Mouse (Mus musculus): ENCODE results near the gene Patj. TPM values are rescaled to one million over a fixed set of nuclear protein-coding genes. Genes with fewer than 3 reads are reported as not detected.

Patj gene
- polyA plus RNA-seq, 1 experiment: 22.3 TPM

- Histone ChIP-seq H3K79me2 (ENCODE audit: control insufficient read depth, insufficient read depth) (no peaks in the 10 kb centered on the region), H3K4me2 (ENCODE audit: low read depth) (no peak overlapping the region), H3ac (ENCODE audit: control insufficient read depth, insufficient read length) (no peak overlapping the region), H3K36me3 (ENCODE audit: control insufficient read depth, insufficient read depth) (no peaks in the 10 kb centered on the region), H3K4me3 (no peak overlapping the region), H3K27me3 (ENCODE audit: control insufficient read depth, insufficient read depth, insufficient read length) (no peaks in the 10 kb centered on the region)
- TF ChIP-seq MYOG (IDR thresholded peaks at IDR 0.05; ENCODE audit: control insufficient read depth in 1 of 3, insufficient read depth in 1 of 3, insufficient read length in 2 of 3, low read depth in 2 of 3) (peak in 2 of 3 experiments; percentile 74 to 90), TCF12 (IDR thresholded peaks at IDR 0.05; ENCODE audit: insufficient read depth, poor library complexity, severe bottlenecking) (no peak), MYOD1 (IDR thresholded peaks at IDR 0.05; ENCODE audit: control insufficient read depth in 1 of 3, insufficient read length in 2 of 3, low read depth in 2 of 3) (peak in 2 of 3 experiments; percentile 57 to 66), POLR2AphosphoS2 (IDR thresholded peaks at IDR 0.05; ENCODE audit: insufficient read length, low read depth) (no peak), CEBPB (IDR thresholded peaks at IDR 0.05; ENCODE audit: insufficient read depth, poor library complexity, severe bottlenecking) (no peak), USF1 (IDR thresholded peaks at IDR 0.05; ENCODE audit: low read depth) (no peak), POLR2A (IDR thresholded peaks at IDR 0.05; ENCODE audit: insufficient read length, low read depth) (no peak), TCF3 (IDR thresholded peaks at IDR 0.05; ENCODE audit: insufficient read length, low read depth) (peak; percentile 58), SRF (IDR thresholded peaks at IDR 0.05; ENCODE audit: control insufficient read depth, insufficient read length, low read depth) (no peak), REST (IDR thresholded peaks at IDR 0.05; ENCODE audit: insufficient read depth, insufficient read length) (no peak), MAX (IDR thresholded peaks at IDR 0.05; ENCODE audit: low read depth) (no peak)
These were observed 66.3 kb downstream of the Patj start for GRCm38 (mm10) chr4:98461804-98462341.

- Histone ChIP-seq H3K27me3 (ENCODE audit: control insufficient read depth, insufficient read depth, insufficient read length) (no peaks in the 10 kb centered on the region), H3K79me2 (ENCODE audit: control insufficient read depth, insufficient read depth) (no peaks in the 10 kb centered on the region), H3K36me3 (ENCODE audit: control insufficient read depth, insufficient read depth) (no peaks in the 10 kb centered on the region), H3ac (ENCODE audit: control insufficient read depth, insufficient read length) (no peak overlapping the region), H3K4me3 (no peak overlapping the region), H3K4me2 (ENCODE audit: low read depth) (no peak overlapping the region)
- TF ChIP-seq POLR2AphosphoS2 (IDR thresholded peaks at IDR 0.05; ENCODE audit: insufficient read length, low read depth) (no peak), MYOD1 (IDR thresholded peaks at IDR 0.05; ENCODE audit: control insufficient read depth in 1 of 3, insufficient read length in 2 of 3, low read depth in 2 of 3) (no peak), REST (IDR thresholded peaks at IDR 0.05; ENCODE audit: insufficient read depth, insufficient read length) (no peak), TCF3 (IDR thresholded peaks at IDR 0.05; ENCODE audit: insufficient read length, low read depth) (no peak), E2F4 (IDR thresholded peaks at IDR 0.05; ENCODE audit: insufficient read depth) (no peak), MYOG (IDR thresholded peaks at IDR 0.05; ENCODE audit: control insufficient read depth in 1 of 3, insufficient read depth in 1 of 3, insufficient read length in 2 of 3, low read depth in 2 of 3) (no peak), CEBPB (IDR thresholded peaks at IDR 0.05; ENCODE audit: insufficient read depth, poor library complexity, severe bottlenecking) (no peak), TCF12 (IDR thresholded peaks at IDR 0.05; ENCODE audit: insufficient read depth, poor library complexity, severe bottlenecking) (no peak), POLR2A (IDR thresholded peaks at IDR 0.05; ENCODE audit: insufficient read length, low read depth) (no peak), SRF (IDR thresholded peaks at IDR 0.05; ENCODE audit: control insufficient read depth, insufficient read length, low read depth) (no peak), USF1 (IDR thresholded peaks at IDR 0.05; ENCODE audit: low read depth) (no peak), MAX (IDR thresholded peaks at IDR 0.05; ENCODE audit: low read depth) (no peak)
These were observed 69.9 kb downstream of the Patj start for GRCm38 (mm10) chr4:98465476-98465875.

GRCm38 (mm10) chr4:98465886-98466285 lies 70.3 kb downstream of the Patj start:
- H3K36me3 ChIP-seq (ENCODE audit: control insufficient read depth, insufficient read depth): no peaks in the 10 kb centered on the region
- no peak for TF ChIP-seq POLR2A (IDR thresholded peaks at IDR 0.05; ENCODE audit: insufficient read length, low read depth)
- TF ChIP-seq SRF (IDR thresholded peaks at IDR 0.05; ENCODE audit: control insufficient read depth, insufficient read length, low read depth): no peak
- no peak for TF ChIP-seq REST (IDR thresholded peaks at IDR 0.05; ENCODE audit: insufficient read depth, insufficient read length)
- TF ChIP-seq MYOG (IDR thresholded peaks at IDR 0.05; ENCODE audit: control insufficient read depth in 1 of 3, insufficient read depth in 1 of 3, insufficient read length in 2 of 3, low read depth in 2 of 3): no peak
- TF ChIP-seq TCF3 (IDR thresholded peaks at IDR 0.05; ENCODE audit: insufficient read length, low read depth): no peak
- TF ChIP-seq MAX (IDR thresholded peaks at IDR 0.05; ENCODE audit: low read depth): no peak
- no peak for TF ChIP-seq E2F4 (IDR thresholded peaks at IDR 0.05; ENCODE audit: insufficient read depth)
- TF ChIP-seq CEBPB (IDR thresholded peaks at IDR 0.05; ENCODE audit: insufficient read depth, poor library complexity, severe bottlenecking): no peak
- no peak for TF ChIP-seq TCF12 (IDR thresholded peaks at IDR 0.05; ENCODE audit: insufficient read depth, poor library complexity, severe bottlenecking)
- no peak for TF ChIP-seq POLR2AphosphoS2 (IDR thresholded peaks at IDR 0.05; ENCODE audit: insufficient read length, low read depth)
- no peak for TF ChIP-seq USF1 (IDR thresholded peaks at IDR 0.05; ENCODE audit: low read depth)
- TF ChIP-seq MYOD1 (IDR thresholded peaks at IDR 0.05; ENCODE audit: control insufficient read depth in 1 of 3, insufficient read length in 2 of 3, low read depth in 2 of 3): no peak
- no peak overlapping the region for H3K4me3 ChIP-seq
- no peaks in the 10 kb centered on the region for H3K27me3 ChIP-seq (ENCODE audit: control insufficient read depth, insufficient read depth, insufficient read length)
- no peaks in the 10 kb centered on the region for H3K79me2 ChIP-seq (ENCODE audit: control insufficient read depth, insufficient read depth)
- no peak overlapping the region for H3ac ChIP-seq (ENCODE audit: control insufficient read depth, insufficient read length)
- H3K4me2 ChIP-seq (ENCODE audit: low read depth): no peak overlapping the region

GRCm38 (mm10) chr4:98471376-98471775 lies 75.8 kb downstream of the Patj start:
- no peaks in the 10 kb centered on the region for H3K27me3 ChIP-seq (ENCODE audit: control insufficient read depth, insufficient read depth, insufficient read length)
- H3ac ChIP-seq (ENCODE audit: control insufficient read depth, insufficient read length): no peak overlapping the region
- TF ChIP-seq POLR2AphosphoS2 (IDR thresholded peaks at IDR 0.05; ENCODE audit: insufficient read length, low read depth) (no peak), REST (IDR thresholded peaks at IDR 0.05; ENCODE audit: insufficient read depth, insufficient read length) (no peak)
- no peaks in the 10 kb centered on the region for H3K36me3 ChIP-seq (ENCODE audit: control insufficient read depth, insufficient read depth)
- H3K4me2 ChIP-seq (ENCODE audit: low read depth): no peak overlapping the region
- H3K4me3 ChIP-seq: no peak overlapping the region
- no peaks in the 10 kb centered on the region for H3K79me2 ChIP-seq (ENCODE audit: control insufficient read depth, insufficient read depth)

- Histone ChIP-seq H3K36me3 (ENCODE audit: control insufficient read depth, insufficient read depth) (no peaks in the 10 kb centered on the region), H3K4me3 (no peak overlapping the region), H3K79me2 (ENCODE audit: control insufficient read depth, insufficient read depth) (no peaks in the 10 kb centered on the region), H3K4me2 (ENCODE audit: low read depth) (no peak overlapping the region), H3K27me3 (ENCODE audit: control insufficient read depth, insufficient read depth, insufficient read length) (no peaks in the 10 kb centered on the region), H3ac (ENCODE audit: control insufficient read depth, insufficient read length) (no peak overlapping the region)
- TF ChIP-seq TCF3 (IDR thresholded peaks at IDR 0.05; ENCODE audit: insufficient read length, low read depth) (no peak), MAX (IDR thresholded peaks at IDR 0.05; ENCODE audit: low read depth) (no peak), POLR2AphosphoS2 (IDR thresholded peaks at IDR 0.05; ENCODE audit: insufficient read length, low read depth) (no peak), MYOD1 (IDR thresholded peaks at IDR 0.05; ENCODE audit: control insufficient read depth in 1 of 3, insufficient read length in 2 of 3, low read depth in 2 of 3) (no peak), E2F4 (IDR thresholded peaks at IDR 0.05; ENCODE audit: insufficient read depth) (no peak), USF1 (IDR thresholded peaks at IDR 0.05; ENCODE audit: low read depth) (no peak), SRF (IDR thresholded peaks at IDR 0.05; ENCODE audit: control insufficient read depth, insufficient read length, low read depth) (no peak), REST (IDR thresholded peaks at IDR 0.05; ENCODE audit: insufficient read depth, insufficient read length) (no peak), CEBPB (IDR thresholded peaks at IDR 0.05; ENCODE audit: insufficient read depth, poor library complexity, severe bottlenecking) (no peak), MYOG (IDR thresholded peaks at IDR 0.05; ENCODE audit: control insufficient read depth in 1 of 3, insufficient read depth in 1 of 3, insufficient read length in 2 of 3, low read depth in 2 of 3) (no peak), POLR2A (IDR thresholded peaks at IDR 0.05; ENCODE audit: insufficient read length, low read depth) (no peak), TCF12 (IDR thresholded peaks at IDR 0.05; ENCODE audit: insufficient read depth, poor library complexity, severe bottlenecking) (no peak)
These were observed 77.9 kb downstream of the Patj start for GRCm38 (mm10) chr4:98473491-98473890.
